In genomic region chr5:138754303-138755120, GRCm38 (mm10) we compare ENCODE assay signal across 8 mouse cellular contexts. TPM values are rescaled to one million over a fixed set of nuclear protein-coding genes. Genes with fewer than 3 reads are reported as not detected.
A peak's percentile ranks its signal among the peaks of the same experiment; 100 is the strongest.
DNase-seq lines count a peak whose midpoint lies in the region; ATAC-seq and TF ChIP-seq lines count a peak whose summit lies in the region.

Gene Fam20c (plus strand): TSS chr5:138754514.

- 1% methylated on average over 87 of the region's 98 CpGs for WGBS in neural tube, embryonic 14.5 days

- H3K9ac ChIP-seq in neural tube, embryonic 14.5 days (replicated peaks; ENCODE audit: low read depth, low read length): peak within 1 kb of the TSS; percentile 93

- in situ Hi-C loops in Patski (cut with MboI; ENCODE audit: low pct_unique_long_range_greater_than_20kb): loop anchor here (10.0 kb wide), 1 partner anchor 240 kb away; the partner anchor contains the start of gene Pdgfa

- no peaks in the 10 kb centered on the region for H3K27me3 ChIP-seq in Patski
- no peaks in the 10 kb centered on the region for H3K27me3 ChIP-seq in neural tube, embryonic 14.5 days (ENCODE audit: control insufficient read depth, insufficient read depth, low read length)

- peak within 1 kb of the TSS; percentile 60 for H3K4me3 ChIP-seq in neural tube, embryonic 14.5 days (ENCODE audit: low read depth, low read length)

- POLR2A ChIA-PET in Patski (lab: Charles Lee): interaction anchor here (0.8 to 2.1 kb wide), 8 partner anchors 9 to 92 kb away, joined by 3 to 8 read pairs (median 4); no protein-coding TSS in a partner anchor

- H3K9me3 ChIP-seq in neural tube, embryonic 14.5 days (ENCODE audit: control insufficient read depth, low read length): no peaks in the 10 kb centered on the region

- peak within 1 kb of the TSS; percentile 98 for H3K27ac ChIP-seq in neural tube, embryonic 14.5 days (ENCODE audit: low read depth, low read length)

- no peak for DNase-seq in Patski (ENCODE audit: low read depth, low spot score)
- DNase-seq in cerebellum, adult 9-10 months: peak; percentile 26
- peak; percentile 33 to 77 for DNase-seq in frontal cortex, adult 2 months (ENCODE audit: extremely low spot score in 1 of 2, low spot score in 1 of 2)
- peak; percentile 86 for DNase-seq in heart, postnatal 4 days
- DNase-seq in layer of hippocampus, adult 8-10 months (ENCODE audit: low spot score in 2 of 2): peak; percentile 47 to 67
- peak; percentile 77 to 82 for DNase-seq in lung, adult 18-20 months
- peak; percentile 52 for DNase-seq in urinary bladder, postnatal 10 days (ENCODE audit: low spot score)

- peaks cover 41% of the 10 kb centered on the region for H3K4me1 ChIP-seq in neural tube, embryonic 14.5 days (ENCODE audit: control insufficient read depth, insufficient read depth, low read length)

- CTCF ChIA-PET in Patski (lab: Charles Lee): no interaction called here

- no peak for TF ChIP-seq CTCF in Patski (IDR thresholded peaks at IDR 0.05)

- peak within 1 kb of the TSS; percentile 94 for H3K4me2 ChIP-seq in neural tube, embryonic 14.5 days (ENCODE audit: low read depth, low read length)

- peaks cover 10% of the 10 kb centered on the region; the same call in 1 of the 2 replicates for H3K36me3 ChIP-seq in neural tube, embryonic 14.5 days (ENCODE audit: control insufficient read depth, insufficient read depth, low read length)

- ATAC-seq in Patski: peak; percentile 81
- ATAC-seq in neural tube, embryonic 14.5 days (ENCODE audit: low read depth): peak; percentile 82

RNA-seq across cellular contexts. Expression of gene Fam20c, which starts in this region (rescaled TPM):
- polyA plus RNA-seq in Patski (2021): 188 TPM
- polyA plus RNA-seq in frontal cortex, adult 2 months (2012; rRNA removed): 64.3 and 66.9 TPM in 2 replicates
- 10 to 100 TPM; 16.3 to 17.0 TPM for total RNA-seq in heart, postnatal 4 days (2021)
- total RNA-seq in layer of hippocampus, adult 8-10 months (2022): 10 to 100 TPM; 32.2 to 47.0 (median 38.6) TPM
- polyA plus RNA-seq in neural tube, embryonic 14.5 days (2014; fragmentation: Nextera tagmentation; extraction: Ambion mirVana): 56.8 and 64.6 TPM in 2 replicates
